Mouse (Mus musculus): Measurements from ENCODE around the gene Ubox5. TPM values are rescaled to one million over a fixed set of nuclear protein-coding genes. Genes with fewer than 3 reads are reported as not detected.

The Ubox5 gene
- polyA plus RNA-seq, 1 experiment, result 7.3 TPM

DNA sequence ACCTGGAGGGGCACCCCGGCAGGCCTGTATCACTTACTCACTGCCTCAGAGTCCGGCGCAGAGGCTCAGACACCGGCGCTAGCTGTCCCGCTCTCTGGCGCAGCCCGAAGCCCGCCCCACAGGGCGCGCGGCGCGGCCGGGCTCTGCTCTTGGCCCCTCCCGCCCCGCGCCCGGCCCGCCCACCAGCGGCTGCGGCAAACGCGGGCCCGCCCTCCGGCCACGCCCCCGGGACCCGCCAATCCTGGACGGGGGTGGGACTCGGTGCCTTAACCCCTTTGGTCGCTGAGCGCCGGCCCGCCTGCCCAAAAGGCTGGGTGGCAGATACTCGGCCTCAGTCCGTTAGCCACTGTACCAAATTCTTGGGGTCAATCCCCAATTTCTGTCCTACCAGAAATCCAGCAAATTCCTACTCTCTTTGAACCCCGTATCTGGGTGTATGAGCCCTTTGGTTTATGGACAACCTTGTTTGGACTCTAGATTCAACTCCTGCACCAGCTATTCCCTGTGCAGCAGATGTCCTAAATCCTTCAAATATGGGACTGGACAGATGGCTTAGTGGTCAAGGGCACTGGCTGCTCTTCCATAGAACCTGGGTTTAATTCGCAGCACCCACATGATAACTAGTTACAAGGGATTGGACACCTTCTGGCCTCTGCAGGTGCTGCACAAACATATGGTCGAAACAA is 13.0 kb upstream of the Ubox5 start, which contains the start of gene Lzts3:
Lzts3 (minus strand) TSS at position 120 of the 686 bp plus-strand sequence.
- peak; percentile 96 for DNase-seq
- H3K36me3 ChIP-seq (ENCODE audit: control insufficient read depth, insufficient read depth, low read length), result no peaks in the 10 kb centered on the region
- WGBS, result 4% methylated on average over 40 of the region's 40 CpGs
- no peak for TF ChIP-seq POLR2A (IDR thresholded peaks at IDR 0.05; ENCODE audit: low read depth, low read length)
- TF ChIP-seq CTCF (conservative IDR thresholded peaks at IDR 0.05; ENCODE audit: insufficient read depth, insufficient read length, low read depth, low read length), result no peak
- H3K4me1 ChIP-seq (ENCODE audit: control insufficient read depth, insufficient read depth, low read length), result peaks cover 36% of the 10 kb centered on the region
- peak within 1 kb of the TSS; percentile 99 for H3K4me3 ChIP-seq (ENCODE audit: insufficient read depth, low read depth, low read length)
- H3K27ac ChIP-seq (ENCODE audit: insufficient read depth, low read depth, low read length), result peak within 1 kb of the TSS; percentile 88
- H3K27me3 ChIP-seq (replicated peaks; ENCODE audit: control insufficient read depth, insufficient read depth, low read length), result no peaks in the 10 kb centered on the region

GRCm38 (mm10) chr2:130642197-130642660 is 12.4 kb upstream of the Ubox5 start:
- DNase-seq, result peak; percentile 12
- TF ChIP-seq CTCF (conservative IDR thresholded peaks at IDR 0.05; ENCODE audit: insufficient read depth, insufficient read length, low read depth, low read length) (no peak), POLR2A (IDR thresholded peaks at IDR 0.05; ENCODE audit: low read depth, low read length) (no peak)
- H3K36me3 ChIP-seq (ENCODE audit: control insufficient read depth, insufficient read depth, low read length), result no peaks in the 10 kb centered on the region
- WGBS, result 2% methylated on average over 24 of the region's 27 CpGs
- H3K4me1 ChIP-seq (ENCODE audit: control insufficient read depth, insufficient read depth, low read length), result peaks cover 36% of the 10 kb centered on the region
- H3K27ac ChIP-seq (ENCODE audit: insufficient read depth, low read depth, low read length), result peak overlapping the region; percentile 88
- no peaks in the 10 kb centered on the region for H3K27me3 ChIP-seq (replicated peaks; ENCODE audit: control insufficient read depth, insufficient read depth, low read length)
- H3K4me3 ChIP-seq (ENCODE audit: insufficient read depth, low read depth, low read length), result peak overlapping the region; percentile 99

DNA sequence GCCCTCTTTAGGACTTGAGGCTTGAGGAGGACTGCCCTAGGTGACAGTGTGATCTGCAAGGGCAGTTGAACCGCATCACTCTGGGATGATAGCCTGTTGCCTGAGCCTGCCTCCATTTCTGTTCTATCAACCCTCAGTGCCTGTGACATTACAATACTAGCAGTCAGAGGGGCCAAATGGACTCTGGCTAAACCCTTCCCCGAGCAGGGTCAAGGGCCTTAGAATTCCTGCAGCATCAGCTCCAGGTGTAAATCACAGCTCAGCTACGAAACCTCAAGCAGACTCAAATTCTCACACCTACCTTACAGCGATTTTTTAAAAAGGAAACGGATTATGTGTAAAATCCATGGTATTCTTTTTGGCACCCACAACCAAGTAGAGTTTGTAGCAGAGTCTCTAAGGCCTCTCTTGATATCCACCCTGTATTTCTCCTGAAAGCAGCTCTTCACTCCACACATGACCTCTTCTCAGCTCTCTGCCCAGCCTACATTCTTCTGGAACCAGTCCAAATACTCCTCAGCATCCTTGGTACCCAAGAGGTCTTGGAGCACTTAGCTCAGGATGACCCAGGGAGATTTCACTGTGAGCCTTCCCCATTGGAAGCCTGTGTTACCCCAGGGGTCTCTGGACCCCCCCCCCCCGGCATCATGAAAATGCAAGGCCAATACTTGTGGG is 11.7 kb upstream of the Ubox5 start:
- Histone ChIP-seq H3K4me1 (ENCODE audit: control insufficient read depth, insufficient read depth, low read length) (peaks cover 36% of the 10 kb centered on the region), H3K27me3 (replicated peaks; ENCODE audit: control insufficient read depth, insufficient read depth, low read length) (no peaks in the 10 kb centered on the region), H3K4me3 (ENCODE audit: insufficient read depth, low read depth, low read length) (peak overlapping the region; percentile 15), H3K36me3 (ENCODE audit: control insufficient read depth, insufficient read depth, low read length) (no peaks in the 10 kb centered on the region), H3K27ac (ENCODE audit: insufficient read depth, low read depth, low read length) (peak overlapping the region; percentile 9; the same call in 1 of the 2 replicates)
- 40% methylated on average over 6 of the region's 6 CpGs for WGBS
- no peak for TF ChIP-seq CTCF (conservative IDR thresholded peaks at IDR 0.05; ENCODE audit: insufficient read depth, insufficient read length, low read depth, low read length)
- TF ChIP-seq POLR2A (IDR thresholded peaks at IDR 0.05; ENCODE audit: low read depth, low read length), result no peak
- DNase-seq, result peak; percentile 70

DNA sequence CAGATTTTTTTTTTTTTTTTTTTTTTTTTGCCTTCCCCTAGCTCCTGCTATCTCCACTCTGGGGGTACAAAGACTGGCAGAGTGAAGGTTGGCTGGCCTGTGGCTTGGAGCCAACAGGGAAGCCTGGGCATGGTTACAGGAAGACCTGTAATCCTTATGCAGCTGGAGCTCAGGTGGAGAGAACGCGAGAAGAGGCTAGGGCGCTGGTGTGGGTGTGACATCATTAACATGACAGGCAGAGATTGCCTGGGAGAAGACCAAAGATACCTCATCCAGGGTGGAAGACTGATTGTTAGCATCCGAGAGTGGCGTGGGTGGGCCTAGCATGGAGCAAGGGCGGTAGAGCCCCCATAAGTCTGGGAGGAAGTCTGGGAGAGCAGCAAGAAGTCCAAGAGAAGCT is 9.4 kb upstream of the Ubox5 start:
- 69% methylated on average over 6 of the region's 6 CpGs for WGBS
- peak overlapping the region; percentile 93 for H3K27ac ChIP-seq (ENCODE audit: insufficient read depth, low read depth, low read length)
- no peaks in the 10 kb centered on the region for H3K27me3 ChIP-seq (replicated peaks; ENCODE audit: control insufficient read depth, insufficient read depth, low read length)
- DNase-seq, result peak; percentile 69
- TF ChIP-seq CTCF (conservative IDR thresholded peaks at IDR 0.05; ENCODE audit: insufficient read depth, insufficient read length, low read depth, low read length) (no peak), POLR2A (IDR thresholded peaks at IDR 0.05; ENCODE audit: low read depth, low read length) (no peak)
- no peak overlapping the region for H3K4me3 ChIP-seq (ENCODE audit: insufficient read depth, low read depth, low read length)
- peaks cover 41% of the 10 kb centered on the region for H3K4me1 ChIP-seq (ENCODE audit: control insufficient read depth, insufficient read depth, low read length)
- 0 out of 2 replicates have a peak, but pooled peaks cover 2% of the 10 kb centered on the region for H3K36me3 ChIP-seq (ENCODE audit: control insufficient read depth, insufficient read depth, low read length)

DNA sequence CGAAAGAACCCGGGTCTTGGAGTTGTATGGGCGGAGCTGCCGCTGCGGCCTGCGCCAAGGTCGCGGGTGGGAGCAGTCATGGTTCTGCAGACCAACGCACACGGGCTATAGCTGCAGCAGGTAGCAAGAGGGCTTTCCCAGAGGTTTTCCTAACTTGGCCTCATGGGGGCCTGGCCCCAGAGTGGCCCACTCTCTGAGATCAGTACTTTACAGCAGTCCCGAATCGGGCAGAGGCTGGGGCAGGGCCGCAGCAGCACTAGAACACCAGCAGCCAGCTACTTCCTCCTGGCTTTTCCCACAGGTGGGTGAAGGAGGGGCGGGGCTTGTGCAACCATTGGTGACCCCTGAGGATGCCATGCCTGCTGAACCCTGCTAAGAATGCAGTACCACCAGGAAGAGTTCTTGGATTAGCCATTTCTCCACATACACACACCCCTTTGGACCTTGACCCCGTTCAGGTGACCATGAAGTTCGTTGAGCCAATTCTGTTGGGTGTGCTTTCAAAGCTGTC is 8.3 kb upstream of the Ubox5 start:
- TF ChIP-seq CTCF (conservative IDR thresholded peaks at IDR 0.05; ENCODE audit: insufficient read depth, insufficient read length, low read depth, low read length) (no peak), POLR2A (IDR thresholded peaks at IDR 0.05; ENCODE audit: low read depth, low read length) (no peak)
- Histone ChIP-seq H3K36me3 (ENCODE audit: control insufficient read depth, insufficient read depth, low read length) (0 out of 2 replicates have a peak, but pooled peaks cover 2% of the 10 kb centered on the region), H3K27ac (ENCODE audit: insufficient read depth, low read depth, low read length) (peak overlapping the region; percentile 94), H3K4me3 (ENCODE audit: insufficient read depth, low read depth, low read length) (peak overlapping the region; percentile 72), H3K27me3 (replicated peaks; ENCODE audit: control insufficient read depth, insufficient read depth, low read length) (no peaks in the 10 kb centered on the region), H3K4me1 (ENCODE audit: control insufficient read depth, insufficient read depth, low read length) (peaks cover 49% of the 10 kb centered on the region)
- 21% methylated on average over 16 of the region's 16 CpGs for WGBS
- DNase-seq, result peak; percentile 97

- H3K4me1 ChIP-seq (ENCODE audit: control insufficient read depth, insufficient read depth, low read length), result peaks cover 46% of the 10 kb centered on the region
- H3K36me3 ChIP-seq (ENCODE audit: control insufficient read depth, insufficient read depth, low read length), result 0 out of 2 replicates have a peak, but pooled peaks cover 2% of the 10 kb centered on the region
- H3K4me3 ChIP-seq (ENCODE audit: insufficient read depth, low read depth, low read length), result peak overlapping the region; percentile 23; the same call in 1 of the 2 replicates
- no peaks in the 10 kb centered on the region for H3K27me3 ChIP-seq (replicated peaks; ENCODE audit: control insufficient read depth, insufficient read depth, low read length)
- H3K27ac ChIP-seq (ENCODE audit: insufficient read depth, low read depth, low read length), result 0 out of 2 replicates have a peak overlapping the region, but pooled peaks have one; percentile 21
- no peak for TF ChIP-seq POLR2A (IDR thresholded peaks at IDR 0.05; ENCODE audit: low read depth, low read length)
- no peak for TF ChIP-seq CTCF (conservative IDR thresholded peaks at IDR 0.05; ENCODE audit: insufficient read depth, insufficient read length, low read depth, low read length)
- DNase-seq, result no peak
- WGBS, result 47% methylated on average over 21 of the region's 21 CpGs
These were observed 6.0 kb upstream of the Ubox5 start for GRCm38 (mm10) chr2:130635847-130636246.
